Mouse (Mus musculus) liver, postnatal 0 days (tissue): ENCODE data around the gene Samd14. TPM values are rescaled to one million over a fixed set of nuclear protein-coding genes. Genes with fewer than 3 reads are reported as not detected.
"Not testable (repeated sequence)": the region's sequence is repeated elsewhere in the genome, so short reads cannot be mapped to it uniquely, and the experiment has no call there.

Experiments used
- ATAC-seq: fragments of 200-750 bp; cut with Nextera tagmentation; 2 replicates; pipeline ENCODE4 v1.8.0; 2017; ENCODE audit warnings: mild to moderate bottlenecking, moderate library complexity
- DNase-seq: peaks from one replicate; pipeline ENCODE4 v3.0.0-alpha.2; 2016
- H3K27ac ChIP-seq: fragments of 300-500 bp; sonication (generic); 2 replicates; pipeline ENCODE4 v1.5.1; 2014; ENCODE audit warnings: antibody characterized with exemption, moderate library complexity, mild to moderate bottlenecking, low read depth
- H3K27me3 ChIP-seq: fragments of 300-500 bp; sonication (generic); 2 replicates; pipeline ENCODE4 v1.6.1; 2014; ENCODE audit warnings: low read length, control low read depth, mixed read lengths; ENCODE audit not compliant: insufficient read depth
- H3K36me3 ChIP-seq: fragments of 300-500 bp; sonication (generic); replicated peaks from 2 replicates; pipeline ENCODE4 v1.6.1; 2014; ENCODE audit warnings: mild to moderate bottlenecking, control low read depth, low read length, moderate library complexity, mixed read lengths; ENCODE audit not compliant: insufficient read depth
- H3K4me1 ChIP-seq: fragments of 300-500 bp; sonication (generic); 2 replicates; pipeline ENCODE4 v1.6.1; 2014; ENCODE audit warnings: antibody characterized with exemption, mild to moderate bottlenecking, control low read depth; ENCODE audit not compliant: insufficient read depth
- H3K4me2 ChIP-seq: fragments of 300-500 bp; sonication (generic); 2 replicates; pipeline ENCODE4 v1.6.1; 2014; ENCODE audit warnings: low read depth, mild to moderate bottlenecking, low read length, moderate library complexity, mixed read lengths
- H3K4me3 ChIP-seq: fragments of 300-500 bp; sonication (generic); 2 replicates; pipeline ENCODE4 v1.5.1; 2014; ENCODE audit warnings: low read depth, low read length
- H3K9ac ChIP-seq: fragments of 300-500 bp; sonication (generic); replicated peaks from 2 replicates; pipeline ENCODE4 v1.6.1; 2014; ENCODE audit warnings: mild to moderate bottlenecking, moderate library complexity
- H3K9me3 ChIP-seq: fragments of 300-500 bp; sonication (generic); 2 replicates; pipeline ENCODE4 v1.6.1; 2016; ENCODE audit warnings: mild to moderate bottlenecking, control low read depth, low read length, mixed read lengths
- CTCF ChIP-seq: sonication (generic); IDR thresholded peaks from 2 replicates; pipeline ENCODE4 v1.5.1; 2016; ENCODE audit warnings: antibody characterized with exemption, low read depth
- EP300 ChIP-seq: IDR thresholded peaks from 2 replicates; pipeline ENCODE4 v1.6.1; 2016; ENCODE audit warnings: antibody characterized with exemption, low read depth, mild to moderate bottlenecking
- WGBS: fragments of 180-500 bp; shearing (Covaris S2); extraction: QIAGEN DNeasy Blood & Tissue Kit; methylation state at CpG from one replicate; pipeline ENCODE4 v1.1.7; 2014; ENCODE audit not compliant: insufficient replicate concordance; 5-methylcytosine and 5-hydroxymethylcytosine counted together
- polyA plus RNA-seq: library from polyadenylated mRNA; unstranded; fragments of >200 nt; fragmentation: Nextera tagmentation; extraction: Ambion mirVana; gene quantifications from 2 replicates; pipeline ENCODE4 v1.2.1, GENCODE M21; 2015

Gene Samd14
- polyA plus RNA-seq = 14.5 and 16.1 TPM in 2 replicates

DNA sequence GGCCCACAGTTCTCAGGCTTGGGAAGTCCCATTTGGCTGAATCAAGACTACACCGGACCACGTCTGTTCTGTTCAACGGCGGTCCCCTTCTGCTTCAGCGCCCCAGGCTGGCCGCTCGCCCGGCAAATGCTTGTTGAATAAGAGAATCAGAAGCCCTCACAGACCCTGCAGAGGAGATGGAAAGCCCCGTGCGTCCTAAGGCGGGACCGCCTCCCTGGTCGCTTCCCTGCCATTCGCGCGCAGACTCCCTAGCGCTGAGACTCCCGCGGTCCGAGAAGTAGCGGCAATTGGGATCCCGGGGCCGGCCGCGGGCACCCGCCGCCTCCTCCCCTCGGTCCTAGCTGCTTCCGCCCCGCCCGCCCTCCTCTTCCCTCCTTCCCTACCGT lies at the start of gene Samd14:
TSS of gene Samd14 (plus strand) at position 251 of the 386 bp plus-strand sequence.
- Histone ChIP-seq H3K27ac (peak within 1 kb of the TSS; percentile 99), H3K36me3 (peaks cover 7% of the 10 kb centered on the region), H3K9me3 (no peaks in the 10 kb centered on the region), H3K4me3 (peak within 1 kb of the TSS; percentile 78), H3K9ac (peak within 1 kb of the TSS; percentile 95), H3K4me2 (peak within 1 kb of the TSS; percentile 75), H3K27me3 (peaks cover 34% of the 10 kb centered on the region), H3K4me1 (peaks cover 38% of the 10 kb centered on the region)
- ATAC-seq (peak; percentile 18), DNase-seq (peak; percentile 75)
- 0% methylated on average over 28 of the region's 32 CpGs for WGBS
- TF ChIP-seq CTCF (no peak), EP300 (no peak)

DNA sequence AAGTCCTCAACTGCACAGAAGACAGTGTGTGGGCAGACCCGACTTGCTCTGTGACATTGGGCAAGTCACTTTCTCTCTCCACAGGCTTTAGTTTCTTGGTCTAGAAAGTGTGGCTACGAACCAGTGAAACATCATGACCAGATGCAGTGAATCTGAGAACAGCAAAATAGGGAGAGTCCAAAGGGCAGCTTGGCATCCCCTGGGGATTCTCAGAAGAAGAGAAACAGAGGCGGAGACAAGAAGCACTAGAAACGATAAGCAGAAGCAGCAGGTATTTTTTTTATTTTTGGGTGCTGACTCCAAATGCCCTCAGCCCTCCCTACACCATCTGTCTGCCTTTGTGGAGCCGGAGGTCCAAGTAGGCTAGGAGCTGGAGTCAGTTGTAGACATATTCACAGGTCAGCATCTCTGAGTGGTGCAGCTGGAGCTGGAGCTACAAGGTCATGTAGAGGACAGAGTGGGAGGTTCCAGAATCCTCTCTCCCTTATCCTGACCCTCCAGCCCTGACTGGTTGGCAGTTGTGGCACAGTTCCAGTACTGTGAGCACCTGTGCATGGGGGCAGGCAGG lies 47.1 kb upstream of the Samd14 start:
- Histone ChIP-seq H3K4me1 (no peaks in the 10 kb centered on the region), H3K9ac (no peak overlapping the region), H3K27ac (no peak overlapping the region), H3K4me2 (no peak overlapping the region), H3K36me3 (no peaks in the 10 kb centered on the region), H3K4me3 (no peak overlapping the region), H3K27me3 (0 out of 2 replicates have a peak, but pooled peaks cover 4% of the 10 kb centered on the region), H3K9me3 (no peaks in the 10 kb centered on the region)
- DNase-seq (no peak), ATAC-seq (no peak)
- TF ChIP-seq CTCF = no peak
- TF ChIP-seq EP300 = no peak
- WGBS = 57% methylated on average over 5 of the region's 5 CpGs

DNA sequence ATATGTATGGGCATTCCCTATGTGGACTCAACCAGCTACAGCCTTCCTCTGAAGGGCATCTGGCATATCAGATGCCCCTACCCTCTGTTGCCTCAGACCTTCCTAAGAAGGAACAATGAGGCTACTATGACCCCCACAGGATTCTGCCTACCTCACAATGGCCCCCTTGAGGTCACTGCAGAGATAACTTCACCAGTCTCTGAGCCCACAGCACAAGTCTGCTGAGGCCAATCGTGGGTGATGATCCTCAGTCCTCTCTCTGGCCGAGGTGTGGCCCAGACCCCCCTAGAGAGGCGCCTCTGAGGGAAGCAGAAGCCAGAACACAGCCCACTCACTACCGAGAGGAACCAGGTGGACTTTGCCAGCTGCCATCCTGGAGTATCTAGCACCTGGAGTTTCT lies 42.3 kb upstream of the Samd14 start, which contains the start of gene Hils1:
TSS of gene Hils1 (plus strand) at position 175 of the 400 bp plus-strand sequence.
- WGBS = 24% methylated on average over 4 of the region's 4 CpGs
- ATAC-seq = no peak

DNA sequence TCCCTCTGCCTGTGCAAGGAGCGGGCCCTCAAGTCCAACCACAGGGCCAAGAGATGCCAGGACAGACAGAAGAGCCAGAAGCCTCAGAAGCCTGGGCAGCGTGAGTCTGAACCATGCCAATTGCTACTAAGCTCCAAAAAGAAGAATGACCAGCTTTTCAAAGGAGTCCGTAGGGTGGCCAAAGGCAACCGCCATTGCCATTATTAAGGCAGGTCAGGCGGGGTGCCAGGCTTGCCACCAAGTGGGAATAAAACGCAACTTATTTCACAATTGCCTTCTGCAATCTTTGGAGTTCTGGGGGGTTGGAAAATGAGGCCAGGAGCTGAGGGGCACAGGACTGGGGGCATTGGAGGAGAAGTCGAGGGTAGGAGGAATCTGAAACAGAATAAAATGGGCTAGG lies 41.5 kb upstream of the Samd14 start:
- Histone ChIP-seq H3K4me1 (no peaks in the 10 kb centered on the region), H3K9ac (no peak overlapping the region), H3K9me3 (no peaks in the 10 kb centered on the region), H3K36me3 (no peaks in the 10 kb centered on the region), H3K27ac (no peak overlapping the region), H3K27me3 (0 out of 2 replicates have a peak, but pooled peaks cover 13% of the 10 kb centered on the region), H3K4me3 (no peak overlapping the region), H3K4me2 (no peak overlapping the region)
- no peak for DNase-seq
- ATAC-seq = no peak
- TF ChIP-seq CTCF (no peak), EP300 (no peak)
- 68% methylated on average over 7 of the region's 7 CpGs for WGBS

More for the DNA sequence above, 42.3 kb upstream of the Samd14 start, which contains the start of gene Hils1:
- Histone ChIP-seq H3K27me3 (0 out of 2 replicates have a peak, but pooled peaks cover 13% of the 10 kb centered on the region), H3K9me3 (no peaks in the 10 kb centered on the region), H3K4me2 (no peak within 1 kb of the TSS), H3K4me1 (no peaks in the 10 kb centered on the region), H3K4me3 (no peak within 1 kb of the TSS), H3K27ac (no peak within 1 kb of the TSS), H3K36me3 (no peaks in the 10 kb centered on the region), H3K9ac (no peak within 1 kb of the TSS)
- no peak for DNase-seq
- TF ChIP-seq EP300 = no peak
- peak; percentile 12; the same call in 1 of the 2 replicates for TF ChIP-seq CTCF

DNA sequence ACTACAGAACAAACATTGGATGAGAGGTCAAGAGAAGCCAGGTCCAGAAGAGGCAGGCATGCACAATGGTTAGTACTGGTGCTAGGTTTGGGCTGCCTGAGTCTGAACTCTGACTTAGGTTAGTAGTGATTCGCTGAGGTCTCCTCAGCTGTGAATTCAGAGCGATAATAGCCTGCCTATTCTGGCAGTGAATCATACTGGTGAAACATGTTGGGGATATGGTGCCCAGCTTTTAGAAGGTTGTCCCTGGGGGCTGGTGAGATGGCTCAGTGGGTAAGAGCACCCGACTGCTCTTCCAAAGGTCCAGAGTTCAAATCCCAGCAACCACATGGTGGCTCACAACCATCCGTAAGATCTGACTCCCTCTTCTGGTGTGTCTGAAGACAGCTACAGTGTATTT lies 40.0 kb upstream of the Samd14 start:
- H3K4me2 ChIP-seq, H3K36me3 ChIP-seq, H3K9ac ChIP-seq, H3K4me1 ChIP-seq, DNase-seq, H3K9me3 ChIP-seq, H3K27ac ChIP-seq, H3K4me3 ChIP-seq, ATAC-seq: not testable (repeated sequence)
- 0 out of 2 replicates have a peak, but pooled peaks cover 13% of the 10 kb centered on the region for H3K27me3 ChIP-seq
- 84% methylated on average over 4 of the region's 4 CpGs for WGBS

DNA sequence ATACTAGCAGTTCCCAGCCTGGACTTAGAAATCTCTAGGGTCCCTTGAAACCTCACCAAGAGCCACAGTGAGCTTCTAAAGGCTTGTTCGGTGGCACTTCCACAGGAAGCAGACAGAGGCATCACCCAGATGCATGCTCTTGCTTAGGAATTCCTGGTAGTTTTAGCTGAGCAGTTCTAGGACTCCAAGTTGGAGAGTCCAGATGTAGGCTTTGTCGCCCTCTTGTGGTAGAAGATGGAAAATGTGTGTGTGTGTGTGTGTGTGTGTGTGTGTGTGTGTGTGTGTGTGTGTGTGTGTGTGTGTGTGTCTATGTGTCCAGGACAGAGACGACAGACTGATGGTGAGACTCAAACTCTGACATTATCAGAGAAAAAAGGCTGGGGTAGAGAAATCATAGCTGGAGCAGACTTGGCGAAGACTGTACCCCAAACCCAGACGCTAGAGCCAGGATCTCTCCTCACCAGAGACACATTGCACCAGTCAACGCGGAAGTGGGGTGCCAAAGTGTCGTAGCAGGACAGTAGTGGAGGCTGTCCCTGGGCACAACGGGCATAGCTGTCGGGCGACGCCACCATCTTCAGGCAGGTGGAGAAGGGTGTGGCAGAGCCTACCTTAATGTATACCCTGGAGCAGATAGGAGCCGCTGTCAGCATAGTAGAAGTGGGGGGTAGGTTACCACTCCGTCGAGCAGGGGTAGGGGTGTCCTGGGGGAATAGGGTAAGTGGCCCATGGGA lies 39.3 kb upstream of the Samd14 start:
- TF ChIP-seq EP300 (no peak), CTCF (peak; percentile 93)
- peak; percentile 25; the same call in 1 of the 2 replicates for ATAC-seq
- Histone ChIP-seq H3K4me1 (no peaks in the 10 kb centered on the region), H3K27ac (no peak overlapping the region), H3K4me2 (no peak overlapping the region), H3K9me3 (no peaks in the 10 kb centered on the region), H3K27me3 (0 out of 2 replicates have a peak, but pooled peaks cover 13% of the 10 kb centered on the region), H3K9ac (no peak overlapping the region), H3K4me3 (no peak overlapping the region), H3K36me3 (no peaks in the 10 kb centered on the region)
- 43% methylated on average over 15 of the region's 15 CpGs for WGBS
- peak; percentile 63 for DNase-seq
